Mouse (Mus musculus): ENCODE measurements around the gene Bcs1l.

GRCm38 (mm10) chr1:74565834-74566233 is 22.3 kb upstream of the Bcs1l start:
- TF ChIP-seq POLR2A (IDR thresholded peaks at IDR 0.05; ENCODE audit: borderline replicate concordance, extremely low read depth, low read depth, low read length) (no peak), CTCF (IDR thresholded peaks at IDR 0.05; ENCODE audit: insufficient read depth, low read length) (no peak)

Data from lung, adult 2 months (tissue).